Mouse (Mus musculus) natural killer cell, adult 2 months (primary cell): Measurements from ENCODE around the gene Gart.
A peak's percentile ranks its signal among the peaks of the same experiment; 100 is the strongest.

Experiments used
- DNase-seq, 2 experiments: peaks; one replicate each; pipeline ENCODE4 v3.0.0; 2022; ENCODE audit warnings: low spot score in 2 of 2

The Gart gene

GRCm38 (mm10) chr16:91609501-91610245, 37.1 kb downstream of the Gart start:
- DNase-seq, result no peak

GRCm38 (mm10) chr16:91606958-91607357, 39.8 kb downstream of the Gart start:
- DNase-seq, result no peak

GRCm38 (mm10) chr16:91605156-91605555, 41.6 kb downstream of the Gart start:
- DNase-seq, result no peak

- no peak for DNase-seq
Observed at GRCm38 (mm10) chr16:91601693-91602092, 45.1 kb downstream of the Gart start.

GRCm38 (mm10) chr16:91601081-91601480, 45.7 kb downstream of the Gart start:
- no peak for DNase-seq

- DNase-seq, result no peak
Observed at GRCm38 (mm10) chr16:91599242-91599641, 47.5 kb downstream of the Gart start.

GRCm38 (mm10) chr16:91597672-91598010, 49.1 kb downstream of the Gart start, which contains the start of gene Tmem50b:
TSS of gene Tmem50b (minus strand) at chr16:91597800.
- DNase-seq, result peak; percentile 96 to 99

- no peak for DNase-seq
Observed at GRCm38 (mm10) chr16:91596779-91597671, 49.7 kb downstream of the Gart start.

GRCm38 (mm10) chr16:91596397-91596778, 50.4 kb downstream of the Gart start:
- peak in 1 of 2 experiments; percentile 33 for DNase-seq

GRCm38 (mm10) chr16:91595076-91595475, 51.7 kb downstream of the Gart start:
- no peak for DNase-seq

- DNase-seq, result no peak
Observed at GRCm38 (mm10) chr16:91593262-91593661, 53.5 kb downstream of the Gart start.

- no peak for DNase-seq
Observed at GRCm38 (mm10) chr16:91592162-91592561, 54.6 kb downstream of the Gart start.

GRCm38 (mm10) chr16:91588703-91589102, 58.0 kb downstream of the Gart start:
- no peak for DNase-seq

- DNase-seq, result no peak
Observed at GRCm38 (mm10) chr16:91587730-91588453, 58.9 kb downstream of the Gart start.

GRCm38 (mm10) chr16:91586244-91586643, 60.5 kb downstream of the Gart start:
- no peak for DNase-seq

- no peak for DNase-seq
Observed at GRCm38 (mm10) chr16:91585617-91586016, 61.1 kb downstream of the Gart start.

- DNase-seq, result peak; percentile 20 to 57
Observed at GRCm38 (mm10) chr16:91582307-91582706, 64.4 kb downstream of the Gart start.

GRCm38 (mm10) chr16:91578980-91579720, 67.6 kb downstream of the Gart start:
- no peak for DNase-seq

GRCm38 (mm10) chr16:91575151-91575550, 71.6 kb downstream of the Gart start:
- no peak for DNase-seq
